In genomic region chr10:127048608-127049394, GRCm38 (mm10) we compare ENCODE assay signal across 9 mouse cellular contexts. TPM values are rescaled to one million over a fixed set of nuclear protein-coding genes. Genes with fewer than 3 reads are reported as not detected.
DNase-seq lines count a peak whose midpoint lies in the region; ATAC-seq and TF ChIP-seq lines count a peak whose summit lies in the region.
"Had no signal": no experiment of that assay in that cellular context is flagged by ENCODE, and none has a peak within 500 bp of the region (broad histone marks: within the 10 kb centered on the region; RNA-seq: fewer than 3 reads in every experiment).

No protein-coding gene starts in this region.

- WGBS in intestine, postnatal 0 days = 3% methylated on average over 35 of the region's 35 CpGs
- WGBS in small intestine, adult 2 months = 3% methylated on average over 35 of the region's 35 CpGs

- H3K27me3 ChIP-seq in megakaryocyte, embryonic 14.5 days (replicated peaks) = peaks cover 59% of the 10 kb centered on the region
- H3K27me3 ChIP-seq in intestine, postnatal 0 days (replicated peaks; ENCODE audit: control insufficient read depth, insufficient read depth, low read length) = peaks cover 38% of the 10 kb centered on the region
- H3K27me3 ChIP-seq in small intestine, adult 2 months (ENCODE audit: control insufficient read depth, insufficient read depth, low read length) = peaks cover 31% of the 10 kb centered on the region

- H3K36me3 ChIP-seq in megakaryocyte, embryonic 14.5 days (replicated peaks; ENCODE audit: low read length) = peaks cover 17% of the 10 kb centered on the region
- peaks cover 10% of the 10 kb centered on the region for H3K36me3 ChIP-seq in intestine, postnatal 0 days (ENCODE audit: control insufficient read depth, insufficient read depth)
- H3K36me3 ChIP-seq in small intestine, adult 2 months (ENCODE audit: control insufficient read depth, insufficient read depth, low read length) = no peaks in the 10 kb centered on the region

- peak overlapping the region; percentile 59 for H3K4me2 ChIP-seq in intestine, postnatal 0 days (replicated peaks; ENCODE audit: low read depth)

- no peak overlapping the region for H3K9ac ChIP-seq in intestine, postnatal 0 days (ENCODE audit: low read depth, low read length)

- peaks cover 48% of the 10 kb centered on the region for H3K4me1 ChIP-seq in megakaryocyte, embryonic 14.5 days
- H3K4me1 ChIP-seq in intestine, postnatal 0 days (replicated peaks; ENCODE audit: control insufficient read depth, insufficient read depth, low read length) = peaks cover 6% of the 10 kb centered on the region; the same call in 1 of the 2 replicates
- H3K4me1 ChIP-seq in small intestine, adult 2 months (ENCODE audit: control insufficient read depth, insufficient read depth, insufficient read length, low read length) = peaks cover 10% of the 10 kb centered on the region

- DNase-seq in gastrocnemius, adult 2 months = no peak
- no peak for DNase-seq in gastrocnemius, adult 8-10 months (ENCODE audit: low spot score in 2 of 2)
- DNase-seq in cerebellum, adult 9-11 months = no peak
- DNase-seq: lung, postnatal 36 days had no signal

- ATAC-seq in megakaryocyte, adult 5-6 weeks (ENCODE audit: poor library complexity, severe bottlenecking) = no peak
- ATAC-seq in intestine, postnatal 0 days = no peak
- ATAC-seq in monocyte, adult 5-6 weeks (replicated peaks; ENCODE audit: insufficient number of reproducible peaks, low FRiP score, low TSS enrichment, poor library complexity, severe bottlenecking) = no peak

- H3K4me3 ChIP-seq in gastrocnemius, adult 2 months = peak overlapping the region; percentile 55
- H3K4me3 ChIP-seq in megakaryocyte, embryonic 14.5 days (replicated peaks) = peak overlapping the region; percentile 83
- peak overlapping the region; percentile 35 for H3K4me3 ChIP-seq in intestine, postnatal 0 days (ENCODE audit: low read depth, low read length)
- peak overlapping the region; percentile 36 for H3K4me3 ChIP-seq in small intestine, adult 2 months (ENCODE audit: low read depth, low read length)

- no peak for TF ChIP-seq POLR2A in small intestine, adult 2 months (IDR thresholded peaks at IDR 0.05; ENCODE audit: low read depth, low read length)

- no peak for TF ChIP-seq CTCF in gastrocnemius, adult 2 months (IDR thresholded peaks at IDR 0.05)
- TF ChIP-seq CTCF in intestine, postnatal 0 days (IDR thresholded peaks at IDR 0.05; ENCODE audit: low read depth) = peak; percentile 33
- no peak for TF ChIP-seq CTCF in small intestine, adult 2 months (IDR thresholded peaks at IDR 0.05; ENCODE audit: extremely low read depth, insufficient read length, insufficient replicate concordance, low read depth, low read length)

- H3K9me3 ChIP-seq in megakaryocyte, embryonic 14.5 days = no peaks in the 10 kb centered on the region
- no peaks in the 10 kb centered on the region for H3K9me3 ChIP-seq in intestine, postnatal 0 days (ENCODE audit: control insufficient read depth)

- H3K27ac ChIP-seq in gastrocnemius, adult 2 months = no peak overlapping the region
- H3K27ac ChIP-seq in intestine, postnatal 0 days (ENCODE audit: low read depth, low read length) = no peak overlapping the region
- no peak overlapping the region for H3K27ac ChIP-seq in small intestine, adult 2 months (ENCODE audit: insufficient read depth, low read depth, low read length)

- intact Hi-C loops in gastrocnemius, adult 2 months (cut with DNase I) = no loop called here

RNA-seq across cellular contexts. Expression of gene Cyp27b1, which starts 0.8 kb away (rescaled TPM):
- total RNA-seq in gastrocnemius, adult 2 months (2021) = under 1 TPM in 1 of 2 experiments, not detected in 1; 0.11 TPM
- total RNA-seq in gastrocnemius, adult 8-10 months (2022) = not detected
- polyA plus RNA-seq in megakaryocyte, embryonic 14.5 days (2012; ENCODE audit: insufficient read depth, low replicate concordance) = 0.15 TPM in 1 of 2 replicates, not detected in the other
- not detected in 2 replicates for total RNA-seq in megakaryocyte, adult 5-6 weeks (2015)
- total RNA-seq in megakaryocyte, adult 5-6 weeks (2017) = not detected in 2 replicates
- not detected in 2 replicates for polyA plus RNA-seq in intestine, postnatal 0 days (2015; fragmentation: Nextera tagmentation; extraction: Ambion mirVana)
- 0.22 and 0.29 TPM in 2 replicates for polyA plus RNA-seq in small intestine, adult 2 months (2012; rRNA removed)
- total RNA-seq in monocyte, adult 5-6 weeks (2017) = not detected in 3 replicates

RNA-seq across cellular contexts. Expression of gene Eef1akmt3, which starts 7.5 kb away (rescaled TPM):
- total RNA-seq in gastrocnemius, adult 2 months (2021) = under 1 TPM; 0.08 TPM
- not detected for total RNA-seq in gastrocnemius, adult 8-10 months (2022)
- polyA plus RNA-seq in megakaryocyte, embryonic 14.5 days (2012; ENCODE audit: insufficient read depth, low replicate concordance) = 0.08 TPM in 1 of 2 replicates, not detected in the other
- total RNA-seq in megakaryocyte, adult 5-6 weeks (2015) = not detected in 2 replicates
- total RNA-seq in megakaryocyte, adult 5-6 weeks (2017) = 0.08 TPM in 1 of 2 replicates, not detected in the other
- polyA plus RNA-seq in intestine, postnatal 0 days (2015; fragmentation: Nextera tagmentation; extraction: Ambion mirVana) = 0.16 and 0.17 TPM in 2 replicates
- 1.2 TPM in 2 replicates for polyA plus RNA-seq in small intestine, adult 2 months (2012; rRNA removed)
- total RNA-seq in monocyte, adult 5-6 weeks (2017) = 0.39 TPM in 1 of 3 replicates, not detected in the others

RNA-seq across cellular contexts. Expression of gene Mettl1, which starts 7.6 kb away (rescaled TPM):
- 10 to 100 TPM in 1 of 2 experiments, 1 to 10 TPM in 1; 9.5 to 10.5 TPM for total RNA-seq in gastrocnemius, adult 2 months (2021)
- 10 to 100 TPM in 1 of 4 experiments, 1 to 10 TPM in 3; 8.6 to 12.4 (median 9.6) TPM for total RNA-seq in gastrocnemius, adult 8-10 months (2022)
- 1.9 and 12.1 TPM in 2 replicates for polyA plus RNA-seq in megakaryocyte, embryonic 14.5 days (2012; ENCODE audit: insufficient read depth, low replicate concordance)
- total RNA-seq in megakaryocyte, adult 5-6 weeks (2015) = 4.2 and 5.4 TPM in 2 replicates
- 3.5 and 8.9 TPM in 2 replicates for total RNA-seq in megakaryocyte, adult 5-6 weeks (2017)
- polyA plus RNA-seq in intestine, postnatal 0 days (2015; fragmentation: Nextera tagmentation; extraction: Ambion mirVana) = 19.8 and 22.1 TPM in 2 replicates
- polyA plus RNA-seq in small intestine, adult 2 months (2012; rRNA removed) = 9.6 and 10.3 TPM in 2 replicates
- 1.3 to 5.1 TPM (median 1.6 TPM) in 3 replicates for total RNA-seq in monocyte, adult 5-6 weeks (2017)

RNA-seq across cellular contexts. Expression of gene March9, which starts 11.2 kb away (rescaled TPM):
- 1 to 10 TPM in 1 of 2 experiments, under 1 TPM in 1; 0.45 to 1.2 TPM for total RNA-seq in gastrocnemius, adult 2 months (2021)
- total RNA-seq in gastrocnemius, adult 8-10 months (2022) = 1 to 10 TPM in 1 of 4 experiments, under 1 TPM in 3; 0.17 to 1.3 (median 0.76) TPM
- 1.3 and 3.3 TPM in 2 replicates for polyA plus RNA-seq in megakaryocyte, embryonic 14.5 days (2012; ENCODE audit: insufficient read depth, low replicate concordance)
- 0.04 TPM in 1 of 2 replicates, not detected in the other for total RNA-seq in megakaryocyte, adult 5-6 weeks (2015)
- total RNA-seq in megakaryocyte, adult 5-6 weeks (2017) = 0.22 and 0.37 TPM in 2 replicates
- polyA plus RNA-seq in intestine, postnatal 0 days (2015; fragmentation: Nextera tagmentation; extraction: Ambion mirVana) = 0.91 and 1.1 TPM in 2 replicates
- polyA plus RNA-seq in small intestine, adult 2 months (2012; rRNA removed) = 1.9 and 6.9 TPM in 2 replicates
- 1.6 TPM in 1 of 3 replicates, not detected in the others for total RNA-seq in monocyte, adult 5-6 weeks (2017)

RNA-seq across cellular contexts. Expression of gene Cdk4, which starts 14.5 kb away (rescaled TPM):
- 10 to 100 TPM; 33.5 to 40.5 TPM for total RNA-seq in gastrocnemius, adult 2 months (2021)
- total RNA-seq in gastrocnemius, adult 8-10 months (2022) = 10 to 100 TPM; 41.3 to 46.4 (median 43.8) TPM
- polyA plus RNA-seq in megakaryocyte, embryonic 14.5 days (2012; ENCODE audit: insufficient read depth, low replicate concordance) = 288 and 833 TPM in 2 replicates
- 276 and 285 TPM in 2 replicates for total RNA-seq in megakaryocyte, adult 5-6 weeks (2015)
- 174 and 258 TPM in 2 replicates for total RNA-seq in megakaryocyte, adult 5-6 weeks (2017)
- 500 and 515 TPM in 2 replicates for polyA plus RNA-seq in intestine, postnatal 0 days (2015; fragmentation: Nextera tagmentation; extraction: Ambion mirVana)
- polyA plus RNA-seq in small intestine, adult 2 months (2012; rRNA removed) = 57.6 and 108 TPM in 2 replicates
- 23.3 to 49.4 TPM (median 23.9 TPM) in 3 replicates for total RNA-seq in monocyte, adult 5-6 weeks (2017)
